Mouse (Mus musculus) hindbrain, embryonic 16.5 days (tissue): Measurements from ENCODE around the gene Nfia. TPM values are rescaled to one million over a fixed set of nuclear protein-coding genes. Genes with fewer than 3 reads are reported as not detected.

Source experiments
- ATAC-seq: fragments of 200-750 bp; cut with Nextera tagmentation; 2 replicates; pipeline ENCODE4 v1.8.0; 2017; ENCODE audit warnings: moderate TSS enrichment, moderate library complexity
- H3K27ac ChIP-seq: fragments of 300-500 bp; sonication (generic); 2 replicates; pipeline ENCODE4 v1.5.1; 2014; ENCODE audit warnings: low read depth, mild to moderate bottlenecking, control low read depth, low read length, moderate library complexity
- H3K27me3 ChIP-seq: fragments of 300-500 bp; sonication (generic); replicated peaks from 2 replicates; pipeline ENCODE4 v1.6.1; 2014; ENCODE audit warnings: low read length; ENCODE audit not compliant: control insufficient read depth, insufficient read depth
- H3K36me3 ChIP-seq: fragments of 300-500 bp; sonication (generic); 2 replicates; pipeline ENCODE4 v1.6.1; 2014; ENCODE audit warnings: mild to moderate bottlenecking, low read length, moderate library complexity, mixed read lengths; ENCODE audit not compliant: control insufficient read depth, insufficient read depth
- H3K4me1 ChIP-seq: fragments of 300-500 bp; sonication (generic); 2 replicates; pipeline ENCODE4 v1.6.1; 2014; ENCODE audit warnings: low read depth, low read length; ENCODE audit not compliant: control insufficient read depth, insufficient read depth
- H3K4me2 ChIP-seq: fragments of 300-500 bp; sonication (generic); 2 replicates; pipeline ENCODE4 v1.6.1; 2014; ENCODE audit warnings: mild to moderate bottlenecking, low read length, control low read depth, moderate library complexity
- H3K4me3 ChIP-seq: fragments of 300-500 bp; sonication (generic); 2 replicates; pipeline ENCODE4 v1.5.1; 2014; ENCODE audit warnings: mild to moderate bottlenecking, low read length, control low read depth, moderate library complexity
- H3K9ac ChIP-seq: fragments of 300-500 bp; sonication (generic); 2 replicates; pipeline ENCODE4 v1.6.1; 2014; ENCODE audit warnings: low read depth, mild to moderate bottlenecking, control low read depth, low read length, moderate library complexity
- H3K9me3 ChIP-seq: fragments of 300-500 bp; sonication (generic); 2 replicates; pipeline ENCODE4 v1.6.1; 2014; ENCODE audit warnings: mild to moderate bottlenecking, low read length, moderate library complexity; ENCODE audit not compliant: control insufficient read depth
- WGBS: fragments of 180-500 bp; shearing (Covaris S2); extraction: QIAGEN DNeasy Blood & Tissue Kit; methylation state at CpG from one replicate; pipeline ENCODE4 v1.1.7; 2014; 5-methylcytosine and 5-hydroxymethylcytosine counted together
- polyA plus RNA-seq: library from polyadenylated mRNA; unstranded; fragments of >200 nt; fragmentation: Nextera tagmentation; extraction: Ambion mirVana; gene quantifications from 2 replicates; pipeline ENCODE4 v1.2.1, GENCODE M21; 2015

Gene Nfia
- polyA plus RNA-seq, 1 experiment from 2014 or later = 38.4 TPM

- WGBS = 61% methylated on average over 1 of the region's 1 CpGs
Observed at GRCm38 (mm10) chr4:98080586-98080985, 308.1 kb downstream of the Nfia start.

GRCm38 (mm10) chr4:98081962-98082361 lies 309.4 kb downstream of the Nfia start:
- H3K9me3 ChIP-seq = no peaks in the 10 kb centered on the region
- H3K4me3 ChIP-seq = no peak overlapping the region
- no peak overlapping the region for H3K9ac ChIP-seq
- H3K4me2 ChIP-seq = no peak overlapping the region
- 49% methylated on average over 1 of the region's 1 CpGs for WGBS
- H3K27me3 ChIP-seq = no peaks in the 10 kb centered on the region
- H3K4me1 ChIP-seq = no peaks in the 10 kb centered on the region
- no peaks in the 10 kb centered on the region for H3K36me3 ChIP-seq
- ATAC-seq = no peak
- no peak overlapping the region for H3K27ac ChIP-seq

More at GRCm38 (mm10) chr4:98080586-98080985, 308.1 kb downstream of the Nfia start:
- Histone ChIP-seq H3K4me1 (no peaks in the 10 kb centered on the region), H3K36me3 (no peaks in the 10 kb centered on the region), H3K9me3 (no peaks in the 10 kb centered on the region), H3K27me3 (no peaks in the 10 kb centered on the region), H3K4me2 (no peak overlapping the region), H3K27ac (no peak overlapping the region), H3K9ac (no peak overlapping the region), H3K4me3 (no peak overlapping the region)
- no peak for ATAC-seq

DNA sequence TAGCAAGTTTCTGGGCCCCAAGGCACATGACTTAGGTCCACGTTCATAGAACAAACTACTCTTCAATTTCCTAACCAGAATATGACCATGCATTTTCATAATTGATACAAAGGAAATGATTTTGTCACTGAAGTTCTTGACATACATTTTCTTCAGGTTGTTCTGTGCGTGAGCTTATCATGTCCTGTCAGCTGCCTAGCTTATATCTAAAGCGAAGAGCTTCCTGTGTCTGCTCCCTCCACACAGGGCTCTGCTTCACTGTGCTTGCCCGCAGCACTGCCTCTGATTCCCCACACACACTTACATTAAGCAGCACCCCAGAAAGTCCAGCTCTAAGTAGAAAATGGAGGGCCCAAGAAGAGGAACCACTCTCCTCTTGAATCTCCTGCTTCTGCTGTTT lies 310.0 kb downstream of the Nfia start:
- Histone ChIP-seq H3K27me3 (no peaks in the 10 kb centered on the region), H3K4me2 (no peak overlapping the region), H3K9me3 (no peaks in the 10 kb centered on the region), H3K27ac (no peak overlapping the region), H3K4me3 (no peak overlapping the region), H3K9ac (no peak overlapping the region), H3K36me3 (no peaks in the 10 kb centered on the region), H3K4me1 (no peaks in the 10 kb centered on the region)
- ATAC-seq = no peak
- 94% methylated on average over 4 of the region's 4 CpGs for WGBS

DNA sequence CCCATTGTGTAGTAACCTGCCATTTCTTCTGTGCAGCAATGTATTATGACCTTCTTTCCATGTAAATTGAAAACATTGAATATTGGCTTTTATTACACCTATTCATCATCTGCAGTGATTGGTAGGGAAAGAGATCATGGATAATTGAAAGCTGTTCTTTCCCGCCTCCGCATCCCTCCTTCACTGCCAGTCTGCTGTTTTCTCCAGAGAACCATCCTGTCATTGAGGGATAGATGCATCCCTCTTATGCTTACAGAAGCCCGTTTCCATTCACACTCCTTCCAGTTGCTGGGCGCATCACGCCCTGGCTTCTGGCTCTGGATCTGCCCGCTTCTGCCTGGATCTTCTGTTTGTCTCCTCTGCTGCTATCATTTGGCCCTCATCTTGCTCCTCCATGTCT lies 312.5 kb downstream of the Nfia start:
- Histone ChIP-seq H3K4me2 (no peak overlapping the region), H3K36me3 (no peaks in the 10 kb centered on the region), H3K27ac (no peak overlapping the region), H3K4me1 (no peaks in the 10 kb centered on the region), H3K9me3 (no peaks in the 10 kb centered on the region), H3K9ac (no peak overlapping the region), H3K4me3 (no peak overlapping the region), H3K27me3 (no peaks in the 10 kb centered on the region)
- 68% methylated on average over 6 of the region's 6 CpGs for WGBS
- peak; percentile 37; the same call in 1 of the 2 replicates for ATAC-seq

- no peak overlapping the region for H3K9ac ChIP-seq
- H3K9me3 ChIP-seq = no peaks in the 10 kb centered on the region
- H3K4me1 ChIP-seq = peaks cover 2% of the 10 kb centered on the region; the same call in 1 of the 2 replicates
- H3K36me3 ChIP-seq = no peaks in the 10 kb centered on the region
- no peak overlapping the region for H3K27ac ChIP-seq
- no peaks in the 10 kb centered on the region for H3K27me3 ChIP-seq
- WGBS = 76% methylated on average over 4 of the region's 4 CpGs
- no peak overlapping the region for H3K4me3 ChIP-seq
- no peak overlapping the region for H3K4me2 ChIP-seq
- no peak for ATAC-seq
Observed at GRCm38 (mm10) chr4:98086976-98087375, 314.4 kb downstream of the Nfia start.

DNA sequence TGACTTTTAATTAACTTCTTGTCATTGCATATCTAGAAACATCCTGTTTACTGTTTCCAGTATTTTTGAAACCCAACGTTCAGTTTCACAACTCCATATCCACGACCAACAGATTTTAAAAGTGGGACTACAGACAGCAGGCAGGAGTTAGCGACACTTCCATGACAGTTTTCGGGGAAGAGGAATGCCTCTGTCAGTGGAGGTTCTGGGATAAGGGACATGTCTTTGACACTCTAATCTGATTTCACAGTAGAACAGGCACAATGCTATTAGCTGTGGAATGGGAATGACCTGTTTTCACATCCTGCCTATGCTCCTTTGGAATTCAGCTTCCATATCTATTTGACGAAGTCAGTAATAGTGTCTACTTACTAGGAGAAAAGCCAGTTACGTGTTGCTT lies 317.5 kb downstream of the Nfia start:
- 73% methylated on average over 6 of the region's 6 CpGs for WGBS
- ATAC-seq = no peak
- H3K9me3 ChIP-seq = no peaks in the 10 kb centered on the region
- no peak overlapping the region for H3K27ac ChIP-seq
- H3K4me3 ChIP-seq = no peak overlapping the region
- H3K36me3 ChIP-seq = no peaks in the 10 kb centered on the region
- H3K9ac ChIP-seq = no peak overlapping the region
- no peak overlapping the region for H3K4me2 ChIP-seq
- H3K4me1 ChIP-seq = peaks cover 5% of the 10 kb centered on the region
- no peaks in the 10 kb centered on the region for H3K27me3 ChIP-seq

- H3K36me3 ChIP-seq = no peaks in the 10 kb centered on the region
- no peak overlapping the region for H3K27ac ChIP-seq
- no peaks in the 10 kb centered on the region for H3K27me3 ChIP-seq
- no peak for ATAC-seq
- H3K9me3 ChIP-seq = no peaks in the 10 kb centered on the region
- no peak overlapping the region for H3K4me3 ChIP-seq
- no peak overlapping the region for H3K4me2 ChIP-seq
- no peak overlapping the region for H3K9ac ChIP-seq
- 82% methylated on average over 3 of the region's 3 CpGs for WGBS
- peaks cover 5% of the 10 kb centered on the region for H3K4me1 ChIP-seq
Observed at GRCm38 (mm10) chr4:98090586-98090985, 318.1 kb downstream of the Nfia start.

GRCm38 (mm10) chr4:98091368-98091827 lies 318.9 kb downstream of the Nfia start:
- 66% methylated on average over 4 of the region's 4 CpGs for WGBS
- no peak overlapping the region for H3K9ac ChIP-seq
- peak overlapping the region; percentile 56 for H3K27ac ChIP-seq
- H3K27me3 ChIP-seq = no peaks in the 10 kb centered on the region
- peak; percentile 29; the same call in 1 of the 2 replicates for ATAC-seq
- H3K4me1 ChIP-seq = peaks cover 5% of the 10 kb centered on the region
- no peaks in the 10 kb centered on the region for H3K36me3 ChIP-seq
- no peak overlapping the region for H3K4me3 ChIP-seq
- H3K9me3 ChIP-seq = no peaks in the 10 kb centered on the region
- H3K4me2 ChIP-seq = no peak overlapping the region

DNA sequence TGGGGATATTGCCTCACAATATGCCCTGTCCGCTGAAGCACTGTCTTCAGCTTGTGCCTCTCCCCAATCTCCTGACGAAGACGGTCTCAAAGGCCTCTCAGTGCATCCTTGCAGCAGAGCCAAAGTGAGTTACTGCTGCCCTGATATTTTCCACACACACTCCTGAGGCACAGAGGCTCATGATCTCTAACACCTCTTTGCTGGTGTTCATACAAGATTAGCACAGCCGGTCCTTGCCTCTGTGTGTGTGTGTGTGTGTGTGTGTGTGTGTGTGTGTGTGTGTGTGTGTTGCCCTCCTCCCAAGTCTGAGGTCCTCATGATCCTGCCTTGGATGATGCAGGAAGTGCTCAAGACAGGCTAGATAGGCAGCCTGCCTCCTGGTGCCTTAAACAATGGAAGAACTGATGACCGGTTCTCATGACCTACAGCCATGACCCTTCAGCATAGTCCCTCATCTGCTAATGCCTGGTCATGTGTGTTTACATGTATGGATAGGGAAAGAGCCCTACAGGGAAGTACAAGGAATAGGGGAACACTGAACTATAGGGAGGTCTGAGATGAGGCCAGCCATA lies 319.5 kb downstream of the Nfia start:
- H3K4me2 ChIP-seq = no peak overlapping the region
- H3K4me3 ChIP-seq = no peak overlapping the region
- H3K27ac ChIP-seq = peak overlapping the region; percentile 56; the same call in 1 of the 2 replicates
- WGBS = 91% methylated on average over 5 of the region's 5 CpGs
- ATAC-seq = no peak
- H3K9ac ChIP-seq = no peak overlapping the region
- H3K36me3 ChIP-seq = no peaks in the 10 kb centered on the region
- H3K4me1 ChIP-seq = peaks cover 5% of the 10 kb centered on the region
- H3K9me3 ChIP-seq = no peaks in the 10 kb centered on the region
- H3K27me3 ChIP-seq = no peaks in the 10 kb centered on the region
